ENCODE assay signal across 9 mouse cellular contexts in the genomic region with DNA sequence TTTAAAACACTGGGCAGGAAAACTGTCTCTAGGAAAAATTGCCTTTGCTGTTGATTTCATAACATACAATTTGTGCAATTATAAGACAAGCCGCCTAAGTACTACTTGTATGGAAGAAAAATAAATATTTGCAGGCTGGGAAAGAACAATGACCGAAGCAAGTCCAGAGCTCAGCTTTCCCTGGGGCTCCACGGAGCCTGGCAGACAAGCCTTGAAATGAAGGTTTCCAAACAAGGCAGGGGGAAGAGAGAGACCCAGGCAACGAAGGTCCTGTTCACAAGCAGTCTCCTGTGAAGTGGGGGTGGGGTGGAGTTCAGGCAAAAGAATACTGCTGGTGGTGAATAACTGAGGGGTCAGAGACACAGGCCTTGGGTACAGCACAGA. TPM values are rescaled to one million over a fixed set of nuclear protein-coding genes. Genes with fewer than 3 reads are reported as not detected.
A peak's percentile ranks its signal among the peaks of the same experiment; 100 is the strongest.
DNase-seq lines count a peak whose midpoint lies in the region; ATAC-seq and TF ChIP-seq lines count a peak whose summit lies in the region.
"Had no signal": no experiment of that assay in that cellular context is flagged by ENCODE, and none has a peak within 500 bp of the region (broad histone marks: within the 10 kb centered on the region; RNA-seq: fewer than 3 reads in every experiment).

No protein-coding gene starts in this region.

- no peak overlapping the region for H3K9ac ChIP-seq in neural tube, embryonic 15.5 days (replicated peaks)
- H3K9ac ChIP-seq: limb, embryonic 15.5 days had no signal

- H3K27ac ChIP-seq in neural tube, embryonic 15.5 days (replicated peaks): no peak overlapping the region
- H3K27ac ChIP-seq: limb, embryonic 15.5 days had no signal

- no peak overlapping the region for H3K4me2 ChIP-seq in neural tube, embryonic 15.5 days
- H3K4me2 ChIP-seq: limb, embryonic 15.5 days had no signal

- DNase-seq in adrenal gland, postnatal 14 days: peak; percentile 40
- no peak for DNase-seq in adrenal gland, postnatal 4 days (ENCODE audit: low spot score in 2 of 2)
- peak; percentile 37 for DNase-seq in neural tube, embryonic 10.5 days (ENCODE audit: extremely low spot score, low spot score)
- peak; percentile 20 for DNase-seq in lung, adult 2 months
- no peak for DNase-seq in left cerebral cortex, adult 18-20 months (ENCODE audit: low spot score in 2 of 2)
- DNase-seq in spleen, postnatal 4 days (ENCODE audit: low spot score in 2 of 2): no peak
- DNase-seq in urinary bladder, postnatal 14 days (ENCODE audit: low spot score): no peak

- H3K27me3 ChIP-seq in neural tube, embryonic 15.5 days (replicated peaks): no peaks in the 10 kb centered on the region
- H3K27me3 ChIP-seq: limb, embryonic 15.5 days had no signal

- H3K4me1 ChIP-seq in neural tube, embryonic 15.5 days: 0 out of 2 replicates have a peak, but pooled peaks cover 3% of the 10 kb centered on the region
- no peaks in the 10 kb centered on the region; the same call in 1 of the 2 replicates for H3K4me1 ChIP-seq in lung, adult 2 months (ENCODE audit: control insufficient read depth, insufficient read depth, low read length)
- H3K4me1 ChIP-seq: limb, embryonic 15.5 days had no signal

- WGBS in neural tube, embryonic 15.5 days: 29% methylated on average over 4 of the region's 4 CpGs
- 36% methylated on average over 4 of the region's 4 CpGs for WGBS in lung, adult 2 months

- no peak overlapping the region for H3K4me3 ChIP-seq in neural tube, embryonic 15.5 days (replicated peaks)
- no peak overlapping the region for H3K4me3 ChIP-seq in lung, adult 2 months (replicated peaks; ENCODE audit: extremely low read depth, low read depth, low read length)
- H3K4me3 ChIP-seq: limb, embryonic 15.5 days had no signal

- no peak for ATAC-seq in neural tube, embryonic 15.5 days (ENCODE audit: low FRiP score)

- TF ChIP-seq CTCF in lung, adult 2 months (IDR thresholded peaks at IDR 0.05; ENCODE audit: insufficient read depth, low read length): no peak

- no peaks in the 10 kb centered on the region for H3K9me3 ChIP-seq in neural tube, embryonic 15.5 days (replicated peaks)
- H3K9me3 ChIP-seq: limb, embryonic 15.5 days had no signal

- no peak for TF ChIP-seq POLR2A in lung, adult 2 months (IDR thresholded peaks at IDR 0.05; ENCODE audit: borderline replicate concordance, extremely low read depth, low read depth, low read length)

- no peaks in the 10 kb centered on the region for H3K36me3 ChIP-seq in neural tube, embryonic 15.5 days
- H3K36me3 ChIP-seq: limb, embryonic 15.5 days had no signal

RNA-seq across cellular contexts. Expression of a gene that starts 13.6 kb away (rescaled TPM):
- 103 and 113 TPM in 2 replicates for total RNA-seq in adrenal gland, postnatal 14 days (2021)
- total RNA-seq in adrenal gland, postnatal 4 days (2021): 100 to 1,000 TPM; 126 to 147 TPM
- 73.5 and 75.5 TPM in 2 replicates for polyA plus RNA-seq in neural tube, embryonic 15.5 days (2015; fragmentation: Nextera tagmentation; extraction: Ambion mirVana)
- polyA plus RNA-seq in lung, adult 2 months (2012; rRNA removed): 18.7 and 22.5 TPM in 2 replicates
- total RNA-seq in left cerebral cortex, adult 18-20 months (2021): 100 to 1,000 TPM; 140 to 145 TPM

Comparison
In these comparisons a context has a peak if more than half of its experiments do, and no peak if none do; other contexts are left out.
1. DNase-seq: peak in adrenal gland, postnatal 14 days (single experiment), neural tube, embryonic 10.5 days (single experiment) and lung, adult 2 months (single experiment); none in adrenal gland, postnatal 4 days (0 of 2), left cerebral cortex, adult 18-20 months (0 of 2), spleen, postnatal 4 days (0 of 2) and urinary bladder, postnatal 14 days (single experiment).